21 mouse cellular contexts compared by ENCODE assay signal in the genomic region with DNA sequence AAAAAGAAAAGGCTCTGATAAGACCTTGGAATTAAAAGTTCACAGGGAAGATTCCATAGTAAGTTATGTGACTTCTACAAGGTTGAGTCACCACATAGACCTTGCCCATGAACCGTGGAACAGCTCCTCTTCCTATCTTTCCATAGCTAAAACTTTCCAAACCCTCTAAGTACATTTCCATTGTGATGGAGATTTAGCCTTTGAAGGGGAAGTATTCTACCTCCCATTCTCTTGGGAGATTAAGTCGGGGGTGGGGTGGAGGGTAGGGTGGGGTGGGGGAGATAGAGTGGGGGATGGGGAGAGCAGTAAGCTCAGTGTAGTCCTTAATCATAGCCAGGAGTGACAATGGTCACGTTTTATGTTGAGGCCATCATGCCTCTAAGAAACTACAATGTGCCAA. TPM values are rescaled to one million over a fixed set of nuclear protein-coding genes. Genes with fewer than 3 reads are reported as not detected.
"Had no signal": no experiment of that assay in that cellular context is flagged by ENCODE, and none has a peak within 500 bp of the region (broad histone marks: within the 10 kb centered on the region; RNA-seq: fewer than 3 reads in every experiment).

No protein-coding gene starts in this region.

- H3K9me3 ChIP-seq: midbrain, embryonic 10.5 days; midbrain, embryonic 12.5 days; neural tube, embryonic 13.5 days; neural tube, embryonic 15.5 days had no signal

- H3K27ac ChIP-seq: midbrain, embryonic 10.5 days; midbrain, embryonic 12.5 days; neural tube, embryonic 13.5 days; neural tube, embryonic 15.5 days had no signal

- H3K9ac ChIP-seq: lung, embryonic 14.5 days; midbrain, embryonic 12.5 days; neural tube, embryonic 13.5 days; neural tube, embryonic 15.5 days had no signal

- H3K4me3 ChIP-seq: midbrain, embryonic 10.5 days; midbrain, embryonic 12.5 days; myocyte; neural tube, embryonic 13.5 days; neural tube, embryonic 15.5 days had no signal

- H3K36me3 ChIP-seq: midbrain, embryonic 10.5 days; midbrain, embryonic 12.5 days; neural tube, embryonic 13.5 days; neural tube, embryonic 15.5 days had no signal

- DNase-seq: lung, adult 18-20 months; lung, embryonic 14.5 days; lung, postnatal 10 days; lung, postnatal 4 days; midbrain, embryonic 14.5 days; retina, postnatal 1 day; right cerebral cortex, adult 18-20 months; right cerebral cortex, postnatal 25 days; right cerebral cortex, postnatal 4 days; spleen, adult 18-20 months; thymus, adult 18-20 months; thymus, postnatal 14 days; thymus, postnatal 36 days had no signal

- H3K27me3 ChIP-seq: neural tube, embryonic 13.5 days; neural tube, embryonic 15.5 days had no signal

RNA-seq across cellular contexts. Expression of a gene that starts 3.5 kb away (rescaled TPM):
- total RNA-seq: megakaryocyte, adult 5-6 weeks; megakaryocyte-erythroid progenitor cell, adult 5-6 weeks had no signal
- polyA plus RNA-seq: small intestine, adult 2 months had no signal

RNA-seq across cellular contexts. Expression of a gene that starts 44.2 kb away (rescaled TPM):
- total RNA-seq: megakaryocyte, adult 5-6 weeks had no signal
